Mouse (Mus musculus) CH12.LX (cell line): ENCODE data around the gene Vdr.

ENCODE experiments used
- CTCF ChIP-seq, 2 experiments: IDR thresholded peaks in 1 of 2; conservative IDR thresholded peaks in 1 of 2; 2 replicates each; pipeline ENCODE4 v1.5.1; 2011 to 2012; ENCODE audit warnings: low read depth in 2 of 2, low read length in 2 of 2, improper control_type of control experiment in 1 of 2, inconsistent platforms in 1 of 2, mild to moderate bottlenecking in 1 of 2, moderate library complexity in 1 of 2
- HCFC1 ChIP-seq: IDR thresholded peaks from 2 replicates; pipeline ENCODE4 v1.6.1; 2012; ENCODE audit warnings: low read depth, mild to moderate bottlenecking, inconsistent platforms, low read length, improper control_type of control experiment
- KAT2A ChIP-seq: IDR thresholded peaks from 2 replicates; pipeline ENCODE4 v1.6.1; 2012; ENCODE audit warnings: low read length, improper control_type of control experiment, inconsistent platforms; ENCODE audit not compliant: insufficient replicate concordance
- MAFK ChIP-seq: IDR thresholded peaks from 2 replicates; pipeline ENCODE4 v1.6.1; 2011; ENCODE audit warnings: low read length, improper control_type of control experiment; ENCODE audit not compliant: insufficient replicate concordance
- MXI1 ChIP-seq: IDR thresholded peaks from 2 replicates; pipeline ENCODE4 v1.6.1; 2011; ENCODE audit warnings: mild to moderate bottlenecking, low read depth, low read length, improper control_type of control experiment
- MYC ChIP-seq: IDR thresholded peaks from 2 replicates; pipeline ENCODE4 v1.6.1; 2011; ENCODE audit warnings: low read depth, mild to moderate bottlenecking, improper control_type of control experiment, low read length
- POLR2A ChIP-seq: IDR thresholded peaks from 2 replicates; pipeline ENCODE4 v1.6.1; 2011; ENCODE audit warnings: low read depth, mild to moderate bottlenecking, improper control_type of control experiment, low read length
- USF1 ChIP-seq: IDR thresholded peaks from 2 replicates; pipeline ENCODE4 v1.6.1; 2014; ENCODE audit warnings: low read depth, mild to moderate bottlenecking, inconsistent platforms, low read length, improper control_type of control experiment
- ZMIZ1 ChIP-seq: IDR thresholded peaks from 2 replicates; pipeline ENCODE4 v1.6.1; 2012; ENCODE audit warnings: low read depth, mild to moderate bottlenecking, inconsistent platforms, low read length, improper control_type of control experiment

DNA sequence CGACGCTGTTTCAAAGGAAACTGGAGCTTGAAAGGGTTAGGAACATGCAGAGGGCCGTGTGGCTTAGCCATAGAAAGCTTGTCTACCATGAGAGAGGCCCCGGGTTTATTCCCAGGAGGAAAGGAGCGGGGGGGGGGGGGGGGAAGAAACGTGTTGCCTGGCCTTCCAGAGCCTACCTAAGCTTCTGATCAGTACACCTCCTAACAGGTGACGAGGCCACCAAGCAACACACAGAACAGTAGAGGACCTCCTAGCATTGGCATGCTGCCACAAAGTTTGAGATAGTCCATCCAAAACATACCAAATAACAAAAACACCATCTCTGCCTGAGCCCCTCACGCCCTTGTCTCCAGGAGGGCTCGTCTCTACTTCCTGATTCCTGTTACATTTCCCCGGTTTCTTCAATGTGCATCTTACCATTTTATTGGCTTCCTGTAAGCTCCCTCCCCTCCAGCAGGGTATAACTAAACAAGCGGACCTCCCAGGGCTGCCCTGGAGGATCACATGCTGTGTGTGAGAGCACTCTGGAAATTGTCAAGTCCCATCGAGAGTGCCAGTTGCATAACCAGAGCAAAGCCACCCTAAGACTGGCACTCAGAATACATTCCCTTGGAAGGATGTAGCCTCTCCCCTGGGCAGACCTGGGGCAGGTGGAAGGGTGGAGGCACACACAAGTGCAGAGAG is 87.7 kb downstream of the Vdr start:
- TF ChIP-seq ZMIZ1 = 0 out of 2 replicates have a peak, but pooled peaks have one; percentile 28
- no peak for TF ChIP-seq POLR2A
- no peak for TF ChIP-seq CTCF (conservative IDR thresholded peaks at IDR 0.05 in 1 of 2, IDR thresholded peaks at IDR 0.05 in 1 of 2; ENCODE audit: low read depth in 2 of 2, low read length in 2 of 2)
- TF ChIP-seq HCFC1 = no peak; the same call in 1 of the 2 replicates
- no peak for TF ChIP-seq USF1
- no peak for TF ChIP-seq KAT2A
- peak; percentile 17; the same call in 1 of the 2 replicates for TF ChIP-seq MXI1
- TF ChIP-seq MYC = no peak
- TF ChIP-seq MAFK = no peak
